ENCODE assay signal across 28 mouse cellular contexts in the genomic region with DNA sequence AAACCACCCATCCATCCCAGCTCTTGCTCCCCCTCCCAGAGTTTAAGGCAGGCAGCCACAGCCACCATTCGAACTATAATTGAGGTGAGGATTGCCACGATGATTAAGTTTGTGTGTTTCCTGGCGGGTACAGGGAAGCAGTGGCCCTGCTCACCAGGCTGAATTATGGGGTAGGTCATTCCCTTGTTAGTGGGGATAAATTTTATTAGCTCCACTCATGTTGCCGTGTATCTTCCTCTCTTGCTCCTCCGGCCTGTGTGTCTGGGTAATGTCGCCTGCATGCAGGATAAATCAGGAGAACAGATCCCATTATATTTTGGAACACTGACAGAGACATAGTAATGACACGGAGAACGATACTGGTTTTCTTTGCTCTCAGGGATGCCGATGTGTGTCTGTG.
DNase-seq lines count a peak whose midpoint lies in the region; ATAC-seq and TF ChIP-seq lines count a peak whose summit lies in the region.
"Had no signal": no experiment of that assay in that cellular context is flagged by ENCODE, and none has a peak within 500 bp of the region (broad histone marks: within the 10 kb centered on the region; RNA-seq: fewer than 3 reads in every experiment).

No protein-coding gene starts in this region.

- H3K36me3 ChIP-seq in neural tube, embryonic 13.5 days, result peaks cover 16% of the 10 kb centered on the region; the same call in 1 of the 2 replicates
- H3K36me3 ChIP-seq in neural tube, embryonic 15.5 days, result 0 out of 2 replicates have a peak, but pooled peaks cover 4% of the 10 kb centered on the region
- H3K36me3 ChIP-seq: embryonic facial prominence, embryonic 12.5 days; embryonic facial prominence, embryonic 15.5 days; heart, embryonic 10.5 days; heart, embryonic 13.5 days had no signal

- H3K4me3 ChIP-seq in layer of hippocampus, adult 2 months, result no peak overlapping the region
- H3K4me3 ChIP-seq in neural tube, embryonic 13.5 days, result no peak overlapping the region
- H3K4me3 ChIP-seq in neural tube, embryonic 15.5 days (replicated peaks), result no peak overlapping the region
- H3K4me3 ChIP-seq: embryonic facial prominence, embryonic 12.5 days; embryonic facial prominence, embryonic 15.5 days; gastrocnemius, adult 2 months; heart, adult 2 months; heart, embryonic 10.5 days; heart, embryonic 13.5 days; hindbrain, embryonic 13.5 days had no signal

- intact Hi-C loops in heart, postnatal 25 days (cut with DNase I), result loop anchor here (5.0 kb wide), 1 partner anchor 38 kb away; no protein-coding TSS in a partner anchor

- no peak overlapping the region for H3K9ac ChIP-seq in neural tube, embryonic 13.5 days
- H3K9ac ChIP-seq in neural tube, embryonic 15.5 days (replicated peaks), result no peak overlapping the region
- H3K9ac ChIP-seq: embryonic facial prominence, embryonic 12.5 days; embryonic facial prominence, embryonic 15.5 days; forebrain, postnatal 0 days; heart, embryonic 13.5 days; hindbrain, embryonic 13.5 days had no signal

- no peak for TF ChIP-seq POLR2A in brain, embryonic 14.5 days (IDR thresholded peaks at IDR 0.05; ENCODE audit: borderline replicate concordance, extremely low read depth, insufficient read depth, insufficient read length, poor library complexity, severe bottlenecking)

- no peaks in the 10 kb centered on the region for H3K9me3 ChIP-seq in neural tube, embryonic 13.5 days
- no peaks in the 10 kb centered on the region for H3K9me3 ChIP-seq in neural tube, embryonic 15.5 days (replicated peaks)
- H3K9me3 ChIP-seq: embryonic facial prominence, embryonic 12.5 days; embryonic facial prominence, embryonic 15.5 days; heart, embryonic 10.5 days; heart, embryonic 13.5 days; hindbrain, embryonic 13.5 days had no signal

- no peak; the same call in 1 of the 2 replicates for ATAC-seq in neural tube, embryonic 13.5 days (ENCODE audit: low read depth)
- no peak for ATAC-seq in neural tube, embryonic 15.5 days (ENCODE audit: low FRiP score)
- ATAC-seq: activated CD4-positive, CD25-positive, alpha-beta regulatory T cell, adult 4 months; CD4-positive, CD25-positive, alpha-beta regulatory T cell, adult 4 months; forebrain, embryonic 14.5 days; forebrain, postnatal 0 days; hindbrain, postnatal 0 days; inflammation-experienced regulatory T-cells, adult 6 months had no signal

- H3K27me3 ChIP-seq in neural tube, embryonic 13.5 days, result no peaks in the 10 kb centered on the region
- no peaks in the 10 kb centered on the region for H3K27me3 ChIP-seq in neural tube, embryonic 15.5 days (replicated peaks)
- H3K27me3 ChIP-seq: embryonic facial prominence, embryonic 12.5 days; embryonic facial prominence, embryonic 15.5 days; heart, embryonic 13.5 days; hindbrain, embryonic 13.5 days had no signal

- 0 out of 2 replicates have a peak overlapping the region, but pooled peaks have one; percentile 10 for H3K27ac ChIP-seq in layer of hippocampus, adult 2 months
- 0 out of 2 replicates have a peak overlapping the region, but pooled peaks have one; percentile 14 for H3K27ac ChIP-seq in neural tube, embryonic 13.5 days (replicated peaks)
- H3K27ac ChIP-seq in neural tube, embryonic 15.5 days (replicated peaks), result no peak overlapping the region; the same call in 1 of the 2 replicates
- H3K27ac ChIP-seq: embryonic facial prominence, embryonic 12.5 days; embryonic facial prominence, embryonic 15.5 days; gastrocnemius, adult 2 months; heart, adult 2 months; heart, embryonic 10.5 days; heart, embryonic 13.5 days; hindbrain, embryonic 13.5 days; hindbrain, postnatal 0 days had no signal

- H3K4me1 ChIP-seq in neural tube, embryonic 13.5 days (replicated peaks), result peaks cover 47% of the 10 kb centered on the region
- H3K4me1 ChIP-seq in neural tube, embryonic 15.5 days, result peaks cover 27% of the 10 kb centered on the region

- no peak for TF ChIP-seq CTCF in layer of hippocampus, adult 2 months (conservative IDR thresholded peaks at IDR 0.05)
- TF ChIP-seq CTCF in brain, embryonic 14.5 days (IDR thresholded peaks at IDR 0.05; ENCODE audit: borderline replicate concordance, extremely low read depth, insufficient read depth, insufficient read length), result no peak

- peak; percentile 89 for DNase-seq in heart, adult 11 months
- no peak for DNase-seq in heart, postnatal 25 days (ENCODE audit: low spot score)
- DNase-seq in layer of hippocampus, adult 2 months (ENCODE audit: low spot score in 2 of 2), result no peak
- no peak for DNase-seq in layer of hippocampus, postnatal 36 days
- DNase-seq in brain, embryonic 14.5 days (ENCODE audit: low read depth), result peak; percentile 13
- no peak for DNase-seq in gastrocnemius, adult 8-10 months (ENCODE audit: low spot score in 2 of 2)
- DNase-seq: adrenal gland, postnatal 25 days; cerebellum, adult 11 months; cerebellum, adult 2 months; cerebellum, adult 9-11 months; cerebellum, postnatal 25 days; forebrain, postnatal 0 days; gastrocnemius, adult 2 months; gastrocnemius, postnatal 25 days; heart, adult 2 months; heart, postnatal 14 days had no signal

- WGBS in neural tube, embryonic 13.5 days, result 68% methylated on average over 9 of the region's 9 CpGs
- WGBS in neural tube, embryonic 15.5 days, result 49% methylated on average over 9 of the region's 9 CpGs

- no peak overlapping the region for H3K4me2 ChIP-seq in neural tube, embryonic 13.5 days
- no peak overlapping the region for H3K4me2 ChIP-seq in neural tube, embryonic 15.5 days
- H3K4me2 ChIP-seq: embryonic facial prominence, embryonic 12.5 days; embryonic facial prominence, embryonic 15.5 days; heart, embryonic 13.5 days; hindbrain, embryonic 13.5 days had no signal

Comparison
In these comparisons a context has a peak if more than half of its experiments do, and no peak if none do; other contexts are left out.
1. DNase-seq: peak in heart, adult 11 months (single experiment) and brain, embryonic 14.5 days (single experiment); none in heart, postnatal 25 days (single experiment), layer of hippocampus, adult 2 months (0 of 2), layer of hippocampus, postnatal 36 days (0 of 2) and gastrocnemius, adult 8-10 months (0 of 2).